Mouse (Mus musculus): ENCODE results near the gene Arhgef12. TPM values are rescaled to one million over a fixed set of nuclear protein-coding genes. Genes with fewer than 3 reads are reported as not detected.
A peak's percentile ranks its signal among the peaks of the same experiment; 100 is the strongest.

Arhgef12 gene
- polyA plus RNA-seq, 1 experiment from 2014 or later, result 16.8 TPM

DNA sequence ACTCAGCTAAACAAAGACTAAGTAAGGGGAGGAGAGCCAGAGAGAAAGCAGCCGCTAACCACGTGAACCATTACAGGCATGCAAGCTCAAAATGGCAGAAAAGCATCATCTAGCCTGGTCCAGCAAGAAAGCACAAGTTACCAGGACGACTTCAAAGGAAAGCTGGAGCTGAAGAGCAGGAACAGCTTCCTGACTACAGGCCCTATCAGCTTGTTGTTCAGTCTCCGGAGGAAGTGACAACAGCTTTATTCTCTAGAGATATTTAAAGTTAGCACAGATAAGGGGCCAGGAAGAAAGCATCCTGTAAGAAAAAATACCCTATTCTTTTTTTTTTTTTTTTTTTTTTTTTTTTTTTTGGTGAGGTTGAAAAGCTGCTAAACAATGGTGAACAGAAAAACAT is 8.1 kb downstream of the Arhgef12 start:
- no peaks in the 10 kb centered on the region for H3K9me3 ChIP-seq (replicated peaks; ENCODE audit: control insufficient read depth, low read length)
- H3K27ac ChIP-seq (ENCODE audit: low read depth, low read length), result 0 out of 2 replicates have a peak overlapping the region, but pooled peaks have one; percentile 1
- WGBS (ENCODE audit: insufficient replicate concordance), result 42% methylated on average over 4 of the region's 4 CpGs
- no peaks in the 10 kb centered on the region for H3K27me3 ChIP-seq (ENCODE audit: control insufficient read depth, insufficient read depth, low read length)
- no peak overlapping the region for H3K9ac ChIP-seq (ENCODE audit: low read depth, low read length)
- peaks cover 20% of the 10 kb centered on the region for H3K4me1 ChIP-seq (ENCODE audit: control insufficient read depth, insufficient read depth, low read length)
- no peaks in the 10 kb centered on the region for H3K36me3 ChIP-seq (ENCODE audit: control insufficient read depth, insufficient read depth, low read length)
- no peak for ATAC-seq (replicated peaks; ENCODE audit: insufficient number of reproducible peaks, low FRiP score, low TSS enrichment)
- H3K4me2 ChIP-seq, result peak overlapping the region; percentile 14; the same call in 1 of the 2 replicates
- H3K4me3 ChIP-seq (ENCODE audit: low read depth, low read length), result no peak overlapping the region

DNA sequence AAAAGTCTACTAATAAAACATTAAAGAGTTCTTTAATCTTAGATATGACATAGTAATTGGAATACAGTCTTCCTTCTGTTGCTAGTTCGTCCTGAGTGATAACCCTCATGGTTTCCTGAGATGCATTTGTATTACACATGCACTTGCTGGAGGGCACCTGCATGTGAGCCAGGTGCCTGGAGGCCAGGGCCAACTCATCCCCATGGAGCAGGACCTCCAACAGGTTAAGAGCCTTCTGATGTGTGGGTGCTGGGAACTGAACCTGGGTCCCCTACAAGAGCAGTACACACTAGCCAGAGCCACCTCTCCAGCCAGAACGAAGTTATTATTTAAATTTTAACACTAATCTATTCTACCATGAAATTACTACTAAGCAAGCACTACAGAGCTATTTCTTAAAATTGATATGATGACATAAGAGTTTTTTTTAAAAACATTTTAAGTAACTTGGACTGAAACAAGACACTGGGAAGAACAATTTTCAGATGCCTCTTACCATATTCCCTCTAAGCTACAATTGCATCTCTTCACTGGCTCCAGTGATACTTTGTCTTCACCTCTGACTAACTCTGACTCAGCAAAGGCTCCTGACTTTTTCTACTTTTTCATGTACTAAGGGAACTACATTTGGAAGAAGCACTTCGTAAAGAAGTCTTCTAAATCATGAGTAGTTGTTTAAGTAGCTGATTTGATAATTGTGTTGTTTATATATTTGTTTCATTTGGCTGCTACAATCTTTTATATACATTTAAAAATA is 9.1 kb downstream of the Arhgef12 start:
- Histone ChIP-seq H3K27me3 (ENCODE audit: control insufficient read depth, insufficient read depth, low read length) (no peaks in the 10 kb centered on the region), H3K4me1 (ENCODE audit: control insufficient read depth, insufficient read depth, low read length) (peaks cover 20% of the 10 kb centered on the region), H3K4me2 (no peak overlapping the region), H3K9ac (ENCODE audit: low read depth, low read length) (no peak overlapping the region), H3K27ac (ENCODE audit: low read depth, low read length) (no peak overlapping the region), H3K4me3 (ENCODE audit: low read depth, low read length) (no peak overlapping the region), H3K9me3 (replicated peaks; ENCODE audit: control insufficient read depth, low read length) (no peaks in the 10 kb centered on the region), H3K36me3 (ENCODE audit: control insufficient read depth, insufficient read depth, low read length) (no peaks in the 10 kb centered on the region)
- no peak for ATAC-seq (replicated peaks; ENCODE audit: insufficient number of reproducible peaks, low FRiP score, low TSS enrichment)
- 88% methylated on average over 3 of the region's 3 CpGs for WGBS (ENCODE audit: insufficient replicate concordance)

DNA sequence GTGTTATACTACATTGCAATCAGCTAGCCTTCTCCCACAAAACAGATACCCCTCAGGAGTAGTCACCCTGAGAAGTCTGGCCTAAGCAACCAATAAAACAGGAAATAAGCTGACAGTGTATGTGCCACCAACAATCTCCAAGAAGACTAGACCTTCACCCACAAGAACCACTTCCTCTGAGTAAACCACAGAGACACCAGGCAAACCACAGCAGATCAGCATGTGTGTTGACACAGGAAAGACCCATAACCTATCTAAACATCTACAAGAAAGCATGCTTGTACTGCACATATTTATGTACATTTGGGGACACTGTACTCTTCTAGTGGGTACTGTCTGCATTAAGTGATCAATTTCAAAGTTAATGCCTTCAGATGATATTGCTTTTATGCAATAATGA is 10.7 kb downstream of the Arhgef12 start:
- no peak for ATAC-seq (replicated peaks; ENCODE audit: insufficient number of reproducible peaks, low FRiP score, low TSS enrichment)
- Histone ChIP-seq H3K4me2 (no peak overlapping the region), H3K9me3 (replicated peaks; ENCODE audit: control insufficient read depth, low read length) (no peaks in the 10 kb centered on the region), H3K27me3 (ENCODE audit: control insufficient read depth, insufficient read depth, low read length) (no peaks in the 10 kb centered on the region), H3K36me3 (ENCODE audit: control insufficient read depth, insufficient read depth, low read length) (no peaks in the 10 kb centered on the region), H3K4me3 (ENCODE audit: low read depth, low read length) (no peak overlapping the region), H3K9ac (ENCODE audit: low read depth, low read length) (no peak overlapping the region), H3K27ac (ENCODE audit: low read depth, low read length) (no peak overlapping the region), H3K4me1 (ENCODE audit: control insufficient read depth, insufficient read depth, low read length) (peaks cover 14% of the 10 kb centered on the region; the same call in 1 of the 2 replicates)

DNA sequence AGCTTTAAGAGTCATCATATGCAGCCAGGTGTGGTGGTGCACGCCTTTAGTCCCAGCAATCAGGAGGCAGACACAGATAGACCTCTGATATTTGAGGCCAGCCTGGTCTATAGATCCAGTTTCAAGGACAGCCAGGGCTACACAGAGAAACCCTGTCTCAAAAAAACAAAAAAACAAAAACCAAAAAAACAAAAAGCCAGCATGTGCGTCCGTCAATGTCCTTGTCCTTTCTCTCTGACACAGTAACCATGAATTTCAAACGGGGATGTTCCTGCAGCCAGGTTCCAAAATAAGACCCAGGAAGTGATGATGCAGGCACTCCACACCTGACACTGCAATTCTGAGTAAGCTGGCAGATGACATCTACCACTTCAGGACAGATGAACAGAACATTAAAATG is 12.2 kb downstream of the Arhgef12 start:
- Histone ChIP-seq H3K4me1 (ENCODE audit: control insufficient read depth, insufficient read depth, low read length) (peaks cover 11% of the 10 kb centered on the region; the same call in 1 of the 2 replicates), H3K36me3 (ENCODE audit: control insufficient read depth, insufficient read depth, low read length) (no peaks in the 10 kb centered on the region), H3K9me3 (replicated peaks; ENCODE audit: control insufficient read depth, low read length) (no peaks in the 10 kb centered on the region), H3K27me3 (ENCODE audit: control insufficient read depth, insufficient read depth, low read length) (no peaks in the 10 kb centered on the region), H3K4me2 (no peak overlapping the region), H3K4me3 (ENCODE audit: low read depth, low read length) (no peak overlapping the region), H3K9ac (ENCODE audit: low read depth, low read length) (no peak overlapping the region), H3K27ac (ENCODE audit: low read depth, low read length) (no peak overlapping the region)
- whole genome bisulfite sequencing (ENCODE audit: insufficient replicate concordance), result 86% methylated on average over 4 of the region's 4 CpGs
- no peak for ATAC-seq (replicated peaks; ENCODE audit: insufficient number of reproducible peaks, low FRiP score, low TSS enrichment)

DNA sequence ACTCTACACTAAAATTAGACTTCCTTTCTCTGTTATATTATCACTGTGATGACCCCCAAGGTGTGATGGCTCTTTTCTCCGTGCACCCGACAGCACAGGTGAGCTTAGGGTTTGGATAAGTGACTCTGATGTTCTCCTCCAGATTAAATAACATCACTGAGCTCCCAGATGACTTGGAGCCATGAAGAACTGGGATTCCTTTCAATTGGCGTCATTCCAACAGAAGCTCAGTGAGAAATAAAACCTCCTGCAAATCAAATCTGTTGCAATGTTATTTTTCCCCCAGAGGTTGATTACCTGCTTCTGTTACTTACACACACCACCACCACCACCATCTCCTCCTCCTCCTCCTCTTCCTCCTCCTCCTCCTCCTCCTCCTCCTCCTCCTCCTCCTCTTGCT is 13.2 kb downstream of the Arhgef12 start:
- 70% methylated on average over 3 of the region's 3 CpGs for WGBS (ENCODE audit: insufficient replicate concordance)
- no peaks in the 10 kb centered on the region for H3K36me3 ChIP-seq (ENCODE audit: control insufficient read depth, insufficient read depth, low read length)
- no peak overlapping the region for H3K4me3 ChIP-seq (ENCODE audit: low read depth, low read length)
- no peaks in the 10 kb centered on the region for H3K27me3 ChIP-seq (ENCODE audit: control insufficient read depth, insufficient read depth, low read length)
- no peak overlapping the region for H3K9ac ChIP-seq (ENCODE audit: low read depth, low read length)
- no peak for ATAC-seq (replicated peaks; ENCODE audit: insufficient number of reproducible peaks, low FRiP score, low TSS enrichment)
- H3K4me1 ChIP-seq (ENCODE audit: control insufficient read depth, insufficient read depth, low read length), result peaks cover 11% of the 10 kb centered on the region; the same call in 1 of the 2 replicates
- H3K4me2 ChIP-seq, result no peak overlapping the region
- no peak overlapping the region for H3K27ac ChIP-seq (ENCODE audit: low read depth, low read length)
- no peaks in the 10 kb centered on the region for H3K9me3 ChIP-seq (replicated peaks; ENCODE audit: control insufficient read depth, low read length)

- Histone ChIP-seq H3K27ac (ENCODE audit: low read depth, low read length) (no peak overlapping the region), H3K36me3 (ENCODE audit: control insufficient read depth, insufficient read depth, low read length) (no peaks in the 10 kb centered on the region), H3K27me3 (ENCODE audit: control insufficient read depth, insufficient read depth, low read length) (no peaks in the 10 kb centered on the region), H3K4me3 (ENCODE audit: low read depth, low read length) (no peak overlapping the region), H3K4me1 (ENCODE audit: control insufficient read depth, insufficient read depth, low read length) (peaks cover 32% of the 10 kb centered on the region), H3K9ac (ENCODE audit: low read depth, low read length) (no peak overlapping the region), H3K4me2 (no peak overlapping the region), H3K9me3 (replicated peaks; ENCODE audit: control insufficient read depth, low read length) (no peaks in the 10 kb centered on the region)
- WGBS (ENCODE audit: insufficient replicate concordance), result 85% methylated on average over 1 of the region's 1 CpGs
- ATAC-seq (replicated peaks; ENCODE audit: insufficient number of reproducible peaks, low FRiP score, low TSS enrichment), result no peak
Measured at GRCm38 (mm10) chr9:43085686-43086285, 21.3 kb downstream of the Arhgef12 start.

DNA sequence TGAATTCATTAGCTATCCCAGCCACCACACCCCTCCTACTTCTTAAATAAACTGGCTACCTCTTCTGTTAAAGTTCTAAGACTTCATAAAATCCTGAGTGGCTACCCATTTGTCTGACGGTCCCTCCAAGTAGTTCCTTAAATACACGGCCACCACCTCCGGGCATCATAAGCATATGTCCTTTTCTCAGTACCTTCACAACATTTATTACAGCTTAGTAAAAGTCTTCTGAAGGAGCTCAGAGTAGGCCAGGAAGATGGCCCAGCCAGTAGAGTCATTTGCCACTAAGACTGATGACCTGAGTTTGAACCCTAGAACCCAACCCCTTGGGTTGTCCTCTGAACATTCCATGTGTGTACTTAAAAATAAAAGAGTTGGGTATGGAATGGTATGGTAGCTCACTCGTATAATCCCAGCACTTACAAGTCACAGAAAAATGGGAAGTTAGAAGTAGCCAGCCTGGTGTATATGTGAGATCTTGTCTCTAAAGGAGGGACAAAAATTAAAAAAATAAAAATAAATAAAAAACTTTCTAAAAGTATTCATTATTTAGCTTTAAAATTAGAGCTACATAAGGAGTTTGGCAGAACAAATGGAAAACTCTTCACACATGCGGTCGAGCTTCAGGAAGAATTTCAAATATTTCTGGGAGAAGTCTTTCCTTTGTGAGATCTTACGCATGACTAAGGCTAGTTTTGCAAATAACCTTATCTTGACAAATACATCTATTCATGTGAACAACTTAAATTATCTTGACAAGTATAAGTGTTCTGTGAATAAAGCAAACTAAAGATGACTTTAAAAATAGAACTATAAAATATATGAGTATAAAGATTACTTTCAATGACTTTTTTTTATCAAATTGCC is 22.3 kb downstream of the Arhgef12 start:
- Histone ChIP-seq H3K27me3 (ENCODE audit: control insufficient read depth, insufficient read depth, low read length) (no peaks in the 10 kb centered on the region), H3K4me3 (ENCODE audit: low read depth, low read length) (no peak overlapping the region), H3K36me3 (ENCODE audit: control insufficient read depth, insufficient read depth, low read length) (no peaks in the 10 kb centered on the region), H3K9ac (ENCODE audit: low read depth, low read length) (no peak overlapping the region), H3K9me3 (replicated peaks; ENCODE audit: control insufficient read depth, low read length) (no peaks in the 10 kb centered on the region), H3K4me1 (ENCODE audit: control insufficient read depth, insufficient read depth, low read length) (peaks cover 36% of the 10 kb centered on the region), H3K4me2 (no peak overlapping the region), H3K27ac (ENCODE audit: low read depth, low read length) (no peak overlapping the region)
- ATAC-seq (replicated peaks; ENCODE audit: insufficient number of reproducible peaks, low FRiP score, low TSS enrichment), result no peak
- 70% methylated on average over 7 of the region's 7 CpGs for WGBS (ENCODE audit: insufficient replicate concordance)

DNA sequence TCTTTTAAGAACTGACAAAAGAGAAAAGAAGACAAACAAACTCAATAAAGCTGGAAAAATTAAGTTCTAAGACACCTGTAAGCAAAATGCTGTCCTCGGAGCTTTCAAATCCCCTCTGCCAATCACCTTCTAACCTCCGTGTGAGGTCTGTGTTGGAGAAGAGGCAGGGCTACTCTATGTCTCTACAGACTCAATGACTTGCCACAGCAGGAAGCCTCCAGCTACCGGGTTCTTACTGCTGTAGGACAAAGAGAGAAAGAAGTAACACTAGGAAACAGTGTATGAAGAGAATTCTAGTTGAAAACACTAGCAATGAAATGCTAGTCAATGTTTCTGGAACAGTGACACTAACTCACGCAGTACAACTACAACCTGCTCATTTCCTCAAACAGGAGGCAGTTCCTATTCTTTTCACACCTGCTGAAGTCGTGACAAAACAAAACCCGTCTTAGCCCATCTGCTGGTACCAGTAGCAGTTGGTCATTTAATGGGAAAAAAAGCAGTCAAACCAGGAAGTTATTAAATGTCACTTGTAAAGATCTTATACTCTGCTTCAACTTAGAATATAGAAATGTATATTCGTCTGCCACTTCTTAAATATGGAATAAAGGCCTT is 23.5 kb downstream of the Arhgef12 start:
- peaks cover 36% of the 10 kb centered on the region for H3K4me1 ChIP-seq (ENCODE audit: control insufficient read depth, insufficient read depth, low read length)
- no peak for ATAC-seq (replicated peaks; ENCODE audit: insufficient number of reproducible peaks, low FRiP score, low TSS enrichment)
- 61% methylated on average over 7 of the region's 7 CpGs for WGBS (ENCODE audit: insufficient replicate concordance)
- H3K27me3 ChIP-seq (ENCODE audit: control insufficient read depth, insufficient read depth, low read length), result no peaks in the 10 kb centered on the region
- H3K4me2 ChIP-seq, result no peak overlapping the region
- no peaks in the 10 kb centered on the region for H3K36me3 ChIP-seq (ENCODE audit: control insufficient read depth, insufficient read depth, low read length)
- no peaks in the 10 kb centered on the region for H3K9me3 ChIP-seq (replicated peaks; ENCODE audit: control insufficient read depth, low read length)
- no peak overlapping the region for H3K9ac ChIP-seq (ENCODE audit: low read depth, low read length)
- no peak overlapping the region for H3K27ac ChIP-seq (ENCODE audit: low read depth, low read length)
- H3K4me3 ChIP-seq (ENCODE audit: low read depth, low read length), result no peak overlapping the region

Measured in heart, embryonic 11.5 days (tissue).